Mouse (Mus musculus) liver, embryonic 12.5 days (tissue): Measurements from ENCODE around the gene Rab4b. TPM values are rescaled to one million over a fixed set of nuclear protein-coding genes. Genes with fewer than 3 reads are reported as not detected.

Experiments
- ATAC-seq: fragments of 200-750 bp; cut with Nextera tagmentation; 2 replicates; pipeline ENCODE4 v1.8.0; 2017; ENCODE audit warnings: moderate number of reproducible peaks, mild to moderate bottlenecking, moderate library complexity
- H3K27ac ChIP-seq: fragments of 300-500 bp; sonication (generic); 2 replicates; pipeline ENCODE4 v1.5.1; 2016; ENCODE audit warnings: mild to moderate bottlenecking
- H3K27me3 ChIP-seq: fragments of 300-500 bp; sonication (generic); replicated peaks from 2 replicates; pipeline ENCODE4 v1.6.1; 2016; ENCODE audit warnings: mild to moderate bottlenecking, moderate library complexity
- H3K36me3 ChIP-seq: fragments of 300-500 bp; sonication (generic); 2 replicates; pipeline ENCODE4 v1.6.1; 2016; ENCODE audit warnings: mild to moderate bottlenecking, moderate library complexity
- H3K4me1 ChIP-seq: fragments of 300-500 bp; sonication (generic); 2 replicates; pipeline ENCODE4 v1.6.1; 2016
- H3K4me2 ChIP-seq: fragments of 300-500 bp; sonication (generic); 2 replicates; pipeline ENCODE4 v1.6.1; 2016; ENCODE audit warnings: mild to moderate bottlenecking, moderate library complexity
- H3K4me3 ChIP-seq: fragments of 300-500 bp; sonication (generic); 2 replicates; pipeline ENCODE4 v1.5.1; 2016; ENCODE audit warnings: mild to moderate bottlenecking, moderate library complexity
- H3K9ac ChIP-seq: fragments of 300-500 bp; sonication (generic); 2 replicates; pipeline ENCODE4 v1.6.1; 2016; ENCODE audit warnings: mild to moderate bottlenecking, moderate library complexity
- H3K9me3 ChIP-seq: fragments of 300-500 bp; sonication (generic); replicated peaks from 2 replicates; pipeline ENCODE4 v1.6.1; 2016; ENCODE audit warnings: mild to moderate bottlenecking, moderate library complexity
- WGBS: fragments of 180-500 bp; shearing (Covaris S2); methylation state at CpG from one replicate; pipeline ENCODE4 v1.1.7; 2016; ENCODE audit not compliant: insufficient replicate concordance; 5-methylcytosine and 5-hydroxymethylcytosine counted together
- polyA plus RNA-seq: library from polyadenylated mRNA; unstranded; fragments of >200 nt; fragmentation: Nextera tagmentation; extraction: Ambion mirVana; gene quantifications from 2 replicates; pipeline ENCODE4 v1.2.1, GENCODE M21; 2016

Gene Rab4b
- polyA plus RNA-seq, 1 experiment from 2014 or later = 32.4 TPM

DNA sequence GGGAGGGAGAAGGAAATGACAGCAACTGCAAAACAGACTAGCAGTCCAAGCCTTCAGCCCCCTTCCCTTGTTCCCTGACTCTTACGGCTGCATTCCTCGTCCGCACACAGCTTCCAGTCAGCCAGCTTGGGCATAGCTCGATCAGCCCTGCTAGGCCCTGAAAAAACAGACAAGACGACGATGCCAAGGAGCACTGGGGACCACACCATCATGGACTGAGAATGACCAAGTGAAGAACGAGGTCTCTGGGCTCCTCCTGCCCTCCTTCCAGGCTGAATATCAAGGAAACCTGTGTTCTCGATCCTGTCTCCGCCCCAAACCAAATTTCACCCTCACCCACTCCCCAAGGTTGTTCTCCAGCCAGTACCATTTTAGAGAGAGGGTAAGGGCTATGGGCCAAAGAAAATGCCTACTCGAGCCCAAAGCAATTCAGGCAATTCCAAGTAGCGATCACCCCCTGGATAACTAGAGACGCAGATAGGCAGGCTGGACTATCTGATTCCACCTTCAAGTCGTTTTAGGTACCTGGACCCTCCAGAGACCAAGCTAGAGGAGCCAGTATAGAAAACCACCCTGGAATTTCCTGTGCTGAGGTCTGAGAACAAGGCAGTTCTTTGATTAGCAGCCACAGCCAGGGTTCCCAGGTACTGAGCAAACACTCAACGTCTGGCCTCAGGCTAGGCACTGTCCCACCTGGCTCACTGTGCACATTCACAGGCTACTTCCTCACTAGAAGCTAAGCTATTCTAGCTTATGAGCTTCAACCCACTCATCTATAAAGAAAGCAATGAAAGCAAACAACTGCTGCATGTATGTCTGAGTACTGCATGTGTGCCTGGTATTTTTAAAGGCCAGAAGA is 2.4 kb upstream of the Rab4b start, which contains the start of the genes Gm21983 and Mia:
Gene Gm21983, minus strand, starts transcription at position 250 of the 859 bp plus-strand sequence.
Gene Mia, minus strand, starts transcription at position 321 of the 859 bp plus-strand sequence.
- Histone ChIP-seq H3K4me2 (no peak within 1 kb of the TSS), H3K27me3 (no peaks in the 10 kb centered on the region), H3K4me1 (peaks cover 23% of the 10 kb centered on the region), H3K9ac (no peak within 1 kb of the TSS), H3K36me3 (peaks cover 33% of the 10 kb centered on the region), H3K9me3 (no peaks in the 10 kb centered on the region), H3K4me3 (no peak within 1 kb of the TSS), H3K27ac (0 out of 2 replicates have a peak within 1 kb of the TSS, but pooled peaks have one; percentile 66)
- 68% methylated on average over 14 of the region's 14 CpGs for WGBS
- ATAC-seq = no peak

DNA sequence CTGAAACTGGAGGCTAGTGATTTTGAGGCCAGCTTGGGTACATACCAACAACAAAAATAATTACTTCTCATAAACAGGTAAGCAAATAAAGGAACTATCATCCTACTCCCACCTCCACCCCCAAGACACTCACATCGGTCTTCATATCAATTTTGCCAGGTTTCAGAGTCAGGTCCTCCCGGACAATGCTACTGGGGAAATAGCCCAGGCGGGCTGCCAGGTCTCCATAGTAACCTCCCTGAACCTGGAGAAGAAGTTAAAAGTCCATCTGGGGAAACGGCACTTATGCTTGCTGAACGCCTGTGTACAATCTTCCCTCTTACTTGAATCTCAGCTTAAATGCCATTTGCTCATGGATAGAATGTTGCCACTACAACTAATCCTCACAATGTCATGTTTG is 1.3 kb upstream of the Rab4b start:
- 77% methylated on average over 5 of the region's 5 CpGs for WGBS
- no peak overlapping the region for H3K4me3 ChIP-seq
- peaks cover 30% of the 10 kb centered on the region for H3K36me3 ChIP-seq
- no peak for ATAC-seq
- no peaks in the 10 kb centered on the region for H3K9me3 ChIP-seq
- H3K4me1 ChIP-seq = peaks cover 23% of the 10 kb centered on the region
- no peaks in the 10 kb centered on the region for H3K27me3 ChIP-seq
- 0 out of 2 replicates have a peak overlapping the region, but pooled peaks have one; percentile 66 for H3K27ac ChIP-seq
- no peak overlapping the region for H3K9ac ChIP-seq
- H3K4me2 ChIP-seq = no peak overlapping the region

DNA sequence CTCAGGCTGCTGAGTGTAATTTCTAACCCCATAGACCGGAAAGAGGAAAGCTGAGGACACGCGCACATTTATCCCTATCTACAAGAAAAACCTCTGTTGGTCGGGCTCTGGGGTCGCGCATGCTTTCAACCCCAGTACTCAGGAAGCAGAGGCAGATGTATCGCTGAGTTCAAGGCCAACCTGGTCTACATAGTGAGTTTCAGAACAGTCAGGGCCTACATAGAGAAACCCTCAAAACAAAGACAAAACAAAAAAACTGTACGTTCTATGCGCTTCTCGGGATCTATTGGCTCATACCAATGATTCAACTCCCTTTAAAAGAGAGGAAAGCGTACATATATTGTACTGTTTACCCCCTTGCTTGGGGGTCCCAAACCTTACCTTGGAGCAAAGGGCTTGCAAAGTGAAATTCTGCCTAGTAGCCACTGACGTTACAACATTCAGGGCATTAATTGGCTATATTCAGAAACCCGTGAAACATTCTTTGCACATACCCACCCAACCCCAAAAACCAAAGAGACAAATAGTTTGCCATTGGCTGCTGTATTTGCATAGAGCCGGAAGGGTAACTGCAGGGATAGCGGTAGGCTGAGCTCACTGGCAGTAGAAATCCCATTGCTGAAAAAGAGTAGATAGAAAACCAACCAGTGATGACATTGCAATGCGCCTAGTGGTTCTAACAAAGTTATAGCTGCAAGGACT is 672 bp upstream of the Rab4b start:
- 43% methylated on average over 16 of the region's 16 CpGs for WGBS
- Histone ChIP-seq H3K36me3 (peaks cover 30% of the 10 kb centered on the region), H3K4me2 (peak overlapping the region; percentile 81), H3K9ac (peak overlapping the region; percentile 53; the same call in 1 of the 2 replicates), H3K27ac (peak overlapping the region; percentile 66), H3K4me3 (peak overlapping the region; percentile 74), H3K9me3 (no peaks in the 10 kb centered on the region), H3K27me3 (no peaks in the 10 kb centered on the region), H3K4me1 (peaks cover 27% of the 10 kb centered on the region)
- no peak for ATAC-seq

DNA sequence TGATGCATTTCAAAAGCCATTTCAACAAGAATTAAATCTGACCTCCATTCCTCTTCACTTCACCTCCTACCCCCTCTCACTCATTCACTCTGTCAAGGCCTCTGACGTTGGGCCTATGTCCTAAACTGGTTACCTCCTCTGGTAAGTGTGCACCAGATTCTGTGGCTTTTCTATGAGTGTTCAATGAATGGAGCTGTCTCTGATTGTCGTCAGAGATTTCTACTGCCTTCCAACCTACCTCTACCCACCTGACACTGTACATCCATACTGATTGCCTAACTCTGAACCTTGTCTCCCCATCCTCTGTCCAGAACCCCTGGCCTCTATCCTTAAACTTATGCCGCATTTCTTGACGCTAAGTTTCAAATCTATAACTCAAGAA is 763 bp downstream of the Rab4b start:
- WGBS = 16% methylated on average over 4 of the region's 4 CpGs
- Histone ChIP-seq H3K36me3 (peaks cover 31% of the 10 kb centered on the region), H3K27ac (peak overlapping the region; percentile 86), H3K27me3 (no peaks in the 10 kb centered on the region), H3K4me2 (peak overlapping the region; percentile 81), H3K4me3 (peak overlapping the region; percentile 74), H3K9ac (peak overlapping the region; percentile 64), H3K9me3 (no peaks in the 10 kb centered on the region), H3K4me1 (peaks cover 32% of the 10 kb centered on the region)
- 0 out of 2 replicates have a peak, but pooled peaks have one; percentile 0 for ATAC-seq

DNA sequence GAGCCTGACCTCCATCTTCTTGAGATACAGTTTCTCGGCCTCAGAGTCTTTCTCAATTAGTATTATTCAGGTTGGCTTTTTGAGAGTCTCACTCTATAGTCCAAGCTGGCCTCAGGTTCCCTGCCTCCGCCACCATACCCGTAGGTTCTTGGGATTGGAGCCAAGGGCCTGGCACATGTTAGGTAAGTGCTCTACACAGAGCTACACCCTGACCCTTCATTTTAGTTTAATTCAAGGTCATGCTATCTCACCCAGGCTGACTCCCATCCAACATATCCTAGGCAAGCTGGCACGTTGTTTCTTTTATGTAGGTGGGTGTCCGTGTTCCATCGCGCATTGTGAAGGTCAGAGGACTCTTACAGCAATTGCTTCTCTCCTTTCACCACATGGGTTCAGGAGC is 3.8 kb downstream of the Rab4b start:
- ATAC-seq = no peak
- peaks cover 46% of the 10 kb centered on the region for H3K36me3 ChIP-seq
- H3K4me2 ChIP-seq = no peak overlapping the region
- 92% methylated on average over 7 of the region's 7 CpGs for WGBS
- no peaks in the 10 kb centered on the region for H3K9me3 ChIP-seq
- H3K4me1 ChIP-seq = peaks cover 26% of the 10 kb centered on the region
- H3K27ac ChIP-seq = no peak overlapping the region
- no peak overlapping the region for H3K4me3 ChIP-seq
- H3K27me3 ChIP-seq = no peaks in the 10 kb centered on the region
- H3K9ac ChIP-seq = no peak overlapping the region

DNA sequence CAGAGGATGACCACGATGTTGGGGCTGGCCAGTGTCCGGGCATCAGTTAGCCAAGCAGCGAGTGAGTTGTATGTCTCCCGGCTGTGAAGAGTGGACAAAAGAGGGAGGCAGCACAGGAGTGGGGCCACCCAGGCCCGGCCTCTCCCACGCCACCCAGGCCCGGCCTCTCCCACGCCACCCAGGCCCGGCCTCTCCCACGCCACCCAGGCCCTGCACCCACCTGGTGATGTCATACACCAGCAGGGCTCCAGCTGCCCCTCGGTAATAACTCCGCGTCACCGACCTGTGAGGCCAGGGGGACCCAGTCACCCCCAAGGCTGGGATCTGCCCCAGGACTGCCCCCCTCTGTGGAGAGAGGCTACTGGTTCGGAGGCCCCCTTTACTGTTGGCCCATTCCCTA is 4.2 kb downstream of the Rab4b start:
- peaks cover 22% of the 10 kb centered on the region for H3K4me1 ChIP-seq
- WGBS = 80% methylated on average over 15 of the region's 15 CpGs
- ATAC-seq = no peak
- no peaks in the 10 kb centered on the region for H3K27me3 ChIP-seq
- H3K4me3 ChIP-seq = no peak overlapping the region
- peak overlapping the region; percentile 0; the same call in 1 of the 2 replicates for H3K9ac ChIP-seq
- peaks cover 46% of the 10 kb centered on the region for H3K36me3 ChIP-seq
- H3K4me2 ChIP-seq = no peak overlapping the region
- no peaks in the 10 kb centered on the region for H3K9me3 ChIP-seq
- no peak overlapping the region for H3K27ac ChIP-seq

DNA sequence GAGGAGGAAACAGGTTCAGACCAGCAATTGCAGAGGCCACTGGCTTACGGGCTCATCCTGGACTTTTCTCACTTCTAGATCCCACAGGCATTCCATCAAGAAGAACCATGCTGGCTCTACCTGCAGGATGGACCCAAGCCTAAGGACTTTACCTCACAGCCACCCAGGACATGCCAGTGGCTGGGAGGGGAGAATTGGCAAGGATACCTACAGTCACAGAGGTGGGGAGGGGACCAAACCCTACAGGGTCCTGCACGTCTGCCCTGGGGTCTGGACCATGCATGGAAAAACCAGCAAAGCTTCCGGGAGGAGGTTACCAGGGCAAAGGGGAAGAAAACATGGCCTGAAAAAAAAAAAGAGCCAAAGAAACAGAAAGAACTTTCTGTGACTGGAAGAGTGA is 7.7 kb downstream of the Rab4b start:
- ATAC-seq = no peak
- WGBS = 77% methylated on average over 3 of the region's 3 CpGs
- H3K4me2 ChIP-seq = no peak overlapping the region
- no peaks in the 10 kb centered on the region for H3K27me3 ChIP-seq
- H3K27ac ChIP-seq = no peak overlapping the region
- peaks cover 46% of the 10 kb centered on the region for H3K36me3 ChIP-seq
- H3K4me3 ChIP-seq = no peak overlapping the region
- peaks cover 26% of the 10 kb centered on the region for H3K4me1 ChIP-seq
- H3K9me3 ChIP-seq = no peaks in the 10 kb centered on the region
- H3K9ac ChIP-seq = no peak overlapping the region

DNA sequence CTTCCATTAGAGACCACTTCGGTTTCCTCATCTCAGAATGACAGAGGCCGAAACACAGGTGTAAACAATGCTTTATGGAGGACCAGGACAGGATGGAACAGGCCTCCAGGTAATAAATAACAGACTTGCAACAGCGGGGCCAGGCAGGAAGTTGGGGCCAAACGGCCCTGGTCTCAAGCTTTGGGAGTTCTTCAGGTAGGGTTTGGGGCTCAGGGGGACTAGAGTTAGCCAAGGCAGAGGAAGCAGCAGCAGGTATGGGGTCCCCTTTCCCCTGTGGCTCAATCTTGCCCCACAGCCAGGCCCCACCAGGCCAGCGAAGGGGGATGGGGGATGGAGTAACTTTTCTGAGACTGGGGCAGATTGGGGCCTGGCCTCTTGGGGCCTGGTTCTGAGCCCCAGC is 10.3 kb downstream of the Rab4b start:
- 74% methylated on average over 5 of the region's 5 CpGs for WGBS
- Histone ChIP-seq H3K4me2 (no peak overlapping the region), H3K4me1 (peaks cover 44% of the 10 kb centered on the region), H3K27me3 (no peaks in the 10 kb centered on the region), H3K9me3 (no peaks in the 10 kb centered on the region), H3K4me3 (no peak overlapping the region), H3K36me3 (peaks cover 45% of the 10 kb centered on the region), H3K27ac (0 out of 2 replicates have a peak overlapping the region, but pooled peaks have one; percentile 13), H3K9ac (no peak overlapping the region)
- ATAC-seq = no peak

DNA sequence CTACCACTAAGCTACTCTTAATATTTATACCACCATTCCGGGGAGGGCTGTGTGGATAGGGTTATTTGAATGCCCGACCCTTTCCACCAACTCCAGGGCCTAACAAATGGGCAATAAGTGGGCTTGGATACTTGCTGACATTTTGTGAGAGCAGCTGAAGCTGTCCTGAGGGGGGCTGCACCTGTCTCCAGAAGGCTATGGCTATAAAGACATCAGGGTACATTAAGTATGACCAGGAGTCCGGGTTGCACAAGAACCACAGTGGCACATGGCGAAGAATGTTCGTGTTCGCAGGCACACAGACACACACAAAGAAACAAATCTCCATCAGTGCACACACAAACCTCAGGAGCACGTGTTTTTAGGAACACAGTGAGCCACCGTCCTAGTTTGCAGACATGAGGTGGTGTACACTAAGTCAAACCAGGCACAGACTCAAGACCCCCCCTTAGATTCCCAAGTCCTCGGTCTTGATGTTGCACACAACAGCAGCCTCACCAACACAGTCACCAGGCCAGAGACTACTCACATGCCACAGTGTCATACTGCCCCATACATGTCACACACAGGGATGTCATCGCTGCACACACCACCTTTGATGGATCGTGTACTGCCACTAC is 11.1 kb downstream of the Rab4b start:
- peak overlapping the region; percentile 84 for H3K4me3 ChIP-seq
- peak overlapping the region; percentile 90 for H3K9ac ChIP-seq
- H3K27me3 ChIP-seq = no peaks in the 10 kb centered on the region
- peak overlapping the region; percentile 81 for H3K4me2 ChIP-seq
- 73% methylated on average over 11 of the region's 11 CpGs for WGBS
- peaks cover 49% of the 10 kb centered on the region for H3K4me1 ChIP-seq
- H3K9me3 ChIP-seq = no peaks in the 10 kb centered on the region
- peaks cover 45% of the 10 kb centered on the region for H3K36me3 ChIP-seq
- peak overlapping the region; percentile 92 for H3K27ac ChIP-seq
- ATAC-seq = no peak

DNA sequence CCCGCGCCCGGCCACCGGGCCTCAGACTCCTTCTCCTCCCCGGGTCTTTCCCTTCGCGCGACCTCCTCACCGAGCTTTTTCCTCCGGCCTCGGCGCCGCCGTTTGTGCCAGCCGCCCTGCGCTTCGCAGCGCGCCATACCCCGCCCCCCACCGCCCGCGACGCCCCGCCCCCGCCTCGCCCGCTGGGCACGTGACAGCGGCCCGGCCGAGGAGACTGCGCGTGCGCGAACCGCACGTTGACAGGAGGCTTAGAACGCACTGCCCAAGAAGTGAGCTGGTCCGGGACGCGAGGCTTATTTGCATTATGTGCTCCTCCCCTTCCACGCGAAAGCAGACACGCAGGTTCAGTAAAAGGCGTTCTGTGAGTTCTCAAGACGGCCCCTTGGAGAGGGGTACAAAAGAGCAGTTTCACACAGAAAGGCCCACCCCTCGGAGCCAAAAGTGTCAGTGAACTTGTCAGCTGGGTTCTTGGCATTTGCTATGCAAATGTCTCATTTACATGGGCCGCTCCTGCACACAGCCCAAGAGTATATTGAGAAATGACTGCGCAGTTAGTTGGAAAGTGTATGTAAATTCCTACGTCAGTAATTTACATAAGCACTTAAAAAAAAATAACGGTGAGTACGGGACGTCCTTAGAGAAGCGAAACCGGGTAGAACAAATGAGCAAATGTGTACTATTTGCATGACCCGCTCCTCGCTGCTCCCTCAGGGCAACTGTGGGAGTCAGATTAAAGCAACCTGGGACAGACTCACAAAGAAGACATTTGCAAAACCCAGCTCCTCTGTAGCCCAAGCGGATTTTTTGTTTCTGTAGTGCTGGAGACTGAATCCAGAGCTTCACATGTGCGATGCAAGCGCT is 11.9 kb downstream of the Rab4b start, which contains the start of gene Egln2:
Gene Egln2, minus strand, starts transcription at position 189 of the 861 bp plus-strand sequence.
- peak; percentile 86 for ATAC-seq
- Histone ChIP-seq H3K9ac (peak within 1 kb of the TSS; percentile 90), H3K4me3 (peak within 1 kb of the TSS; percentile 84), H3K36me3 (peaks cover 45% of the 10 kb centered on the region), H3K4me2 (peak within 1 kb of the TSS; percentile 81), H3K27ac (peak within 1 kb of the TSS; percentile 92), H3K9me3 (no peaks in the 10 kb centered on the region), H3K27me3 (no peaks in the 10 kb centered on the region), H3K4me1 (peaks cover 56% of the 10 kb centered on the region)
- WGBS = 1% methylated on average over 60 of the region's 61 CpGs

DNA sequence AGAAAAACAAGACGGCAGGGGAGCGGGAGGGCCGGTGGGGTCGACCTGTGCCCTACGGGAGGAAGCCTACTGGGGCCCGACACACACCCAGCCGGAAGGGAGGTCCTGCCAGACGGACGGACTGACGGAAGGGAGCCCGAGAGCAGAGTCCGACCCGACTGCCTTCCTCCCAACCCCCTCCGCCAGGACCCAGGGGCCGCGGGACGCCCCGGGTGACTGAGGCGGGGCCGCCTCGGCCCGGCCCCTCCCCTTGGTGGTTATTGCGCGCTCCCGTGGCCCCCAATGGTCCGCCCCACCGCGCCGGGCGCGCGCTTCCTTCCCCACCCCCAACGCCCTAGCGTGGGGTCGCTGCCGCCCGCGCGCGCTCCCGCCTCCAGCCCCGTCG is 12.5 kb downstream of the Rab4b start:
- peaks cover 45% of the 10 kb centered on the region for H3K36me3 ChIP-seq
- peak overlapping the region; percentile 84 for H3K4me3 ChIP-seq
- peaks cover 63% of the 10 kb centered on the region for H3K4me1 ChIP-seq
- peak; percentile 76 for ATAC-seq
- under 1% methylated on average over 40 of the region's 43 CpGs for WGBS
- peak overlapping the region; percentile 92 for H3K27ac ChIP-seq
- no peaks in the 10 kb centered on the region for H3K27me3 ChIP-seq
- H3K9me3 ChIP-seq = no peaks in the 10 kb centered on the region
- H3K4me2 ChIP-seq = peak overlapping the region; percentile 81
- H3K9ac ChIP-seq = peak overlapping the region; percentile 90
